Mouse (Mus musculus): ENCODE measurements around the gene Wdr54. TPM values are rescaled to one million over a fixed set of nuclear protein-coding genes. Genes with fewer than 3 reads are reported as not detected.

Gene Wdr54
- total RNA-seq, 2 experiments from 2014 or later: 1.6 to 1.8 TPM

DNA sequence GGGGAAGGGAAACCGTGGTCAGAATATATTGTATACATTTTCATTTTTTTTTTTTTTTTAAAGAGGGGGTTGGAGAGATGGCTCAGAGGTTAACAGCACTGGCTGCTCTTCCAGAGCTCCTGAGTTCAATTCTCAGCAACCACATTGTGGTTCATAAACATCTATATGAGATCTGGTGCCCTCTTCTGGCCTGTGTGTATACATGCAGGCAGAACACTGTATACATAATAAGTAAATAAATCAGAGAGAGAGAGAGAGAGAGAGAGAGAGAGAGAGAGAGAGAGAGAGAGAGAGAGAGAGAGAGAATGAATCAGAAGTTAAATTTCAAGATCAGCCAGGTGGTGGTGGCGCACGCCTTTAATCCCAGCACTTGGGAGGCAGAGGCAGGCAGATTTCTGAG is 3.3 kb upstream of the Wdr54 start:
- DNase-seq: peak; percentile 62

DNA sequence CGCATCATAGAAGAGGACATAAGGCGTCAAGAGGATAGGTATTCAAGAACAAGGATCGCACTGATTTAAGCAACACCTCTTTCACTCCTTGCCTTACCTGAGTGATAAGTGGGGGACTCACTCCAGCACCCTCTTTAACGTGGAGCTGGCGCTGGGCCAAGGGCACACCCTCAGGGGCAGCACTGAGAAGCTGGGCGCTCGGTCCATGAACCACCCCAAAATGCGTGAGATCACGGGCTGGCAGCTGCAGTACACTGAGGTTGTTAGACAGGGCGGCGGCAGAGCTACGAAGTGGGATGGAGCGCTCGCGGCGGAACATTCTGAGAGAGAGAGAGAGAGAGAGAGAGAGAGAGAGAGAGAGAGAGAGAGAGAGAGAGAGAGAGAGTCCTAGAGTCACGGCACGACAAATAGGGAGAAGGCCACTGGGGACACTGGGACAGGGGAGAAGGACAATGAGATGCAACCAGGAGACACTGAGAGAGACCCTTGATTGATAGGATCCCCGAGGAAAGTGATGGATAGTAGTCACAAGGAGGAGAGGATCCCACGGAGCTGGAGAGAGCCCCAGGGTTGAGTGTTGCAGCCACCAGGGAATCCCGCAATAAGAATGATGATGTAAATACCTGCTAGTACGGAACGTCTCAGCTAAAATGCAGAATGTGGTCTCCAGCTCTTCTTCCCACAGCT is 502 bp downstream of the Wdr54 start:
- peak; percentile 41 for DNase-seq

DNA sequence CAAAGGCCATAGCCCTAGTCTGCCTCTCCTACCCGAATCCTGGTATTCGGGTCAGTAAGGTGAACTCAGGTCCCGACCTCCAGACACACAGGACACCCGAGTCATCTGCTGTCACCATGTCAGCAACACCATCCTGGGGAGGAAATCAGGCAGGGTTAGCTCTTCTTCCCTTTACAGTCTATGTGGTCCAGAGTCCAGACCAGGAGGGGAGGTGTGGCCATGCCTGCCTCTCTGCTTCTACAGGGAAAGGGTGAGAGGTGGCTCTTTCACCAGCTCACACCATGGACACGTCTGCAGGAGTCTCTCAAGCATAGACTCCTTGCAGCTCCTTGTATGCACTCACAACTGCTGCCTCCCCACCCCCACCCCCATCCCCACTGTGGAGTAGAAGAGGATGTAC is 2.7 kb downstream of the Wdr54 start:
- no peak for DNase-seq

DNA sequence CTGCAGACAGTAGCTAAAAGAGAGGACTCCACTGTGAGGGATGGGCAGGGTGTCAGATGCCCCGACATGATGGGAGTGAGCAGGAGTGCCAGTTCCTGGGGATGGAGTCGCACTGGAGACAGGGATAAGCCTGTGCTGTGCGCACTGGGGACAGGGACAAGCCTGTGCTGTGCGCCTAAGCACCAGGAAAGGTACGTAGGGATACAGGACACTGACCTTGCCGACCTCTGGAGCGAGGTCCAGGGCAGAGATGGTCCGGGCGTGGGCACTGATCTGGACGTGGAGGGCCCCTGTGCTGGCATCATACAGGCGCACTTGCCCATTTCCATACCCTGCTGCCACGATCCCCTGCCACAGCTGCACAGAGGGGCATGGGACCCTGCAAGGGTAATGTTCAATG is 3.2 kb downstream of the Wdr54 start:
- no peak for DNase-seq

DNA sequence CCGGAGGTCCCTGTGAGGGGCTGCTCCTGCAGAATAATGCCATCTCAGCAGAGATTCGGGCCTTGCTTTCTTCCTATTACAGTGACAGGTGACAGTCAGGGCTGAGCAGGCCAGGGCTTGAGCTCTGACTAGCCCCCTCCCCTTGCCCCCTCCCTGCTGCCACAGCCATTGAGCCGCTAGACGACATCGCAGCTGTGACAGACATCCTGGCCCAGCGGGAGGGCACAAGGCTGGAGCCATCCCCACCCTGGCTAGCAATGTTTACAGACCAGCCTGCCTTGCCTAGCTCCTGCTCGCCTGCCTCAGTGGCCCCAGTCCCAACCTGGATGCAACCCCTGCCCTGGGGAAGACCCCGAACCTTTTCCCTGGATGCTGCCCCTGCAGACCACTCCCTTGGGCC is 4.5 kb downstream of the Wdr54 start:
- no peak for DNase-seq

DNA sequence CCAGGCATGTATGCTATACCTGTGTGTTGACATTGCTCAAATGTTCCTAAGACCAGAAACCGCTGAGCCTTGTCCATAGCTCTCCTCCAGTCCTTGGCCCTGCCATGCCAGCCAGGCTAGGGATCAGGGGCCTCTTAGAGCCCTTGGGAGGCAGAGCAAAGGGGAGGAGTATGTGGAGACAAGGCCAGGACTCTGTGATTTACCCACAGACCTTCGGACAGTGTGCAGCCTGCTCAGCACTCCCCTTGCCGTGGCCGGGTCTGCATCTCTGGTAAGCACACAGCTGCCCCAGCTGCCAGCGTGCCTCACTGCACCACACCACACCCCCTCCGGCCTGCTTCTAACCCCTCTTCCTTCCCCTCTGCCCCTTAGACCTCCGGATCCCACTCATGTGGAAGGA is 8.9 kb downstream of the Wdr54 start:
- no peak for DNase-seq

DNA sequence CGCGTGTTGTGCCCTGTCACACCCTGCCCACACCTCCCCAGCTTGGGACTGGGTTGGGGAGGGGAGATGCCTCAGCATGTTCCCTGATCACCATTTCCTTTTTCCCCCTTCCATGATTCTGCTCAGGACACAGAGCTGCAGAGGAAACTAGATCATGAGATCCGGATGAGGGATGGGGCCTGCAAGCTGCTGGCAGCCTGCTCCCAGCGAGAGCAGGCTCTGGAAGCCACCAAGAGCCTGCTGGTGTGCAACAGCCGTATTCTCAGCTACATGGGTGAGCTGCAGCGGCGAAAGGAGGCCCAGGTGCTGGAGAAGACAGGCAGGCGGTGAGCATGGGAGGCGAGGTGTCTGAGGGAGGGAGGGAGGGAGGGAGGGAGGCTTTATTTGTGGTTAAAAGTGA is 10.4 kb downstream of the Wdr54 start:
- DNase-seq: no peak

DNA sequence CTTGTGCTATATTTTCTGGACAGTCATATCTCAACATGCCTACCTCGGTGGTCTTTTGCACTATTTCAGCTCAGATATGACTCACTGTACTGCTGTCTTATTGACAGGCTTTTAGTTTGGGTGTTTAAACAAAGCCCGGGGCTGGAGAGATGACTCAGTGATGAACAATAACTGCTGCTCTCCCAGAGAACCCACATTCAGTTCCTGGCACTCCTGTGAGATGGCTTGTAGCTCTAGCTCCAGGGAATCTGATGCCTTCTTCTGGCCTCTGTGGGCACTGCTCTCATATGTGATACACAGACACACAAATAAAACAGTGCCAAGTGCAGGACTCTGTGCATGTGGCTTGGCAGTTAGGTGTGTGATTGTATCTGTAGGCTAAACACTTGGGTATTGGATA is 11.0 kb downstream of the Wdr54 start:
- no peak for DNase-seq

DNA sequence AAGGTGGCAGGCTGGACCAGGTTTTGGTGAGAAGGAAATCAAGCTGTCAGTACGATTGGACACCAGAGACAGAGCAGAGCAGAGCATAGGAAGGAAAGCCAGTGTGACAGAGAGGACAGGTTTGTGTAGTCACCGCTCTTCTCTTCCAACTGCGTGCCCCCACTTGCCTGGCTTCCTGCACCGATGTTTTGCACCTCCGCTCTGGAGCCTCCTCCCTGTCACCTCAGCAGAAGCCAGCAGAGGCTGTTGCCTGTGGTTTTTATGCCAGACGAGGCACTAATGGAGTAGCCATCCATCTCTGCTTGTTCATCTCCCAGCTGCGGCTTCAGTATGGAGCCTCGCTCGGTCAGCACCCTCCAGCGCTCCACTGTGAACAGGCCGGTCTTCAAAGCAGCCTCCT is 13.3 kb downstream of the Wdr54 start:
- no peak for DNase-seq

DNA sequence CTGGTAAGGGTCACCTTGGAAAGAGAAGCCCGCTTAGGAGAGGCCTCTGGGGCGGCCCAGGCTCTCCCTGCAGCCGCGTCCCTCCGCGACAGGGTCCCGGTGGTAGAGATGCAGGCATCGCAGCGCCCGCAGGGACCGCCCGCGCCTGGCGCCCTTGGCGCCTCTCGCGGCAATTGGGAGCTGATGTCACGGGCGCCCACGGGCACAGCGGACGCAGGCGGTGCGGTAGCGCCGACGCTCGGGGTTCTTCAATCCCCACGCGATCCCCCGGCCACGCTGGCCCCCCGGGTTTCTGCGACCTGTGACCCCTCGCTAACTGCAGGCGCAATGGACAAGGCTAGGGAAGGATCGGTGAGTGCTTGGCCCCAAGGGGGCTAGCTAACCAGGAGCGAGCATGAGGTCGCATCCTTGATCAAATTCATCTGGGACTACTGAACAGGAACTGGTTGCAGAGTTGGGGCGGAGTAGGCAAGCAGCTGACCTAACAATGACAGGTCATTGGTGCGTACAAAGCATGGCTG is 13.9 kb downstream of the Wdr54 start:
- peak; percentile 47 for DNase-seq

DNA sequence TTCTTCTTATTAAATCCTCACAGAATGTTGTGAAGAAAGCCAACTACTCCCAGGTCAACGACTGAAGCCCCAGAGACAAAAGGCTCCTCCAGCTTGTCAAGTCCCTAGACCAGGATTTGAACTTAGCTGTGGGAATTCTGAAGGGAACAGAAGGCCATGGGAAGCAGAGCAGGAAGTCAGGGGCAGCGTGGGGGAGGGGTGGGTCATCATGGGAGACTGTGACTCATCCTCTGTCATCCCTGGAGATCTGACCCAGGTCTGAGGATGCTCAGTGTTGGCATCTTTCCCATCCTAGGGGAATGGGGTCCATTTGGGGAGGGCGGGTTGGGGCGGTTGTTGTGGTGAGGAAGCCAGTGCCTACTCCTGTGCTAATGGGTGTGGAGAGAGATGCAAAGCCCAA is 14.6 kb downstream of the Wdr54 start:
- DNase-seq: no peak

DNA sequence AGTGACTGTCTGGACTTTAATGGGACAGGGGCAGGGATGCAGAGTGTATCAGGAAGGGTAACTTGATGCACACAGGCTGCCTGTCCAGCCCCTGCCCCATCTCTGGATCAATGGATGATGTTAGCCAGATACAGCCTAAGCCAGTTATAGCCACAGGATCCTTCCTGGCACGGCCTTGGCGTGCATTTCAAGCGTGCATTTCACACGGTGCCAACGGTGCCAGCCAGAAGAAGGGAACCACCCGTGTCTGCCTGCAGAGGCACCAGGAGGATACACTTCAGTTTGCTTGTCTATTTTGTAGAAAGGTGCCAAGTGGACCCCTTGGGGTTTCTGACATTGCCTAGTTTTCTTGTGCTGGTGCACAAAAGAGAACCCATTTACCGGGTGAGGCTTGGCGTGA is 16.2 kb downstream of the Wdr54 start:
- DNase-seq: no peak

DNA sequence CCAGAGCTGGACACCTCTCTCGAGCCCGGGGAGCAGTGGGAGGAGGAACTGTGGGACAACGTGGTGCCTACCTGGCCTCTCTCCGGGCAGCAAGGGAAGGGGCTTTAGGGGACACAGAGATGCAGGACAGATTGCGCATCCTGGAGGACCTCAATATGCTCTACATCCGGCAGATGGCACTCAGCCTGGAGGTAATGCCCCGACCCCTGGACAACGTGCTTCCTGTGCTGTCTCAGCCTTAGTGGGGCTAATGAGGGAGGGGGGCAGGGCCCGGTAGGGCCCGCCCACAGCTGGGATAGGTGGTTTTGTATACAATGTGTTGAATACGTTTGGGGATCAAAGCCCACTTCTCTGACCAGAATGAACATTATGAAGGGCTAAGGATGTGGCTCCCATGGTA is 18.1 kb downstream of the Wdr54 start:
- peak; percentile 50 for DNase-seq

DNA sequence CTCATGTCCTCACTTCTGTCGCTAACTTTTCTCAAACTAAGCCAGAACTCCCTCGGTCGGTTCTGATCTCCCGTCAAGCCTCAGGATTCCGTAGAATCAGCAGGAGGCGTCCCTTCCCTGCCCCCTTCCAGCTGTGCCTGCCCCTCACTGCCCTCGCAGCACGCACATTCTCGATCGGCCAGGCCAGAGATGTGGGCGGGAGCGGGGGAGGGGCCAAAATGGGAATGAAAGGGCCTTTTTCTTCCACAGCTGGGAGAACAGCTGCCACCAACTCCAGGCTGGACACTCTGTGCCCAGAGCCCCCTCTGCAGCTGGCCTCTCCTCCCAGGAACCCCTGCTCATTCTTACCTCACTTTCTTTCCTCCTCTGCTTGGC is 18.6 kb downstream of the Wdr54 start:
- peak; percentile 94 for DNase-seq

DNA sequence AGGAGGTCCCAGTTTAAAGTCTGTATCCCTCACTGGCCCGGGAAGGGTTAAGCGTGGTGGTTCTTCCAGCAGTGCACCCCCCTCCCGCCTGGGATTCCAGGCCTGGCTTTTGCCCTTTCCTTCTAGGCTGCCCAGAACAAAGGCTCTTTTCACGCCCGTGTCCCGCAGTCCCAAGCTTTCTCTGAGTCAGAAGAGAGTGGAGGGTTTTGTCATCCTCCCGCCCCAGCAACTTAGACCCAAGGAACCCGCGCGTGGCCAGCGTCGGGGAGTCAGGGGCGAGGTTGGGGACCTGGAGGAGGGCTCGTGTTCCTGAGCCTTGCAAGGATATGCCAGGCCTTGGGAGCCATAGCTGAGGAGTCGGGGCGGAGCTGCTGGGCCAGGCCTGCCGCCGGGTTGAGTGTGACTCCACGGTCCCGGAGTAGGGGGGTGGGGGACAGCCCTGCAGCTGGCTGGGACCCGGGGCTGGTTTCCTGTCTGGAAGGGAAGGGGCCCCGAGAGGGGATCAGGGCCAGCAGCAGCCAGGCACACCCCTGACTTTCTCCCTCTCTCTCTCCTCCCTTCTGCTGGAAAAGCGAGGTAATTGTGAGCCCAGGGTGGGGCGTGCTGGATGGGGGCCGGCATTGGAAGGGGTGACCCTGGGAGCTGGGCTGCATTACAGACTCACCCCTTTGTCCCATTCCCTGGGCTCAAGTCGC is 19.2 kb downstream of the Wdr54 start:
- peak; percentile 83 for DNase-seq

DNA sequence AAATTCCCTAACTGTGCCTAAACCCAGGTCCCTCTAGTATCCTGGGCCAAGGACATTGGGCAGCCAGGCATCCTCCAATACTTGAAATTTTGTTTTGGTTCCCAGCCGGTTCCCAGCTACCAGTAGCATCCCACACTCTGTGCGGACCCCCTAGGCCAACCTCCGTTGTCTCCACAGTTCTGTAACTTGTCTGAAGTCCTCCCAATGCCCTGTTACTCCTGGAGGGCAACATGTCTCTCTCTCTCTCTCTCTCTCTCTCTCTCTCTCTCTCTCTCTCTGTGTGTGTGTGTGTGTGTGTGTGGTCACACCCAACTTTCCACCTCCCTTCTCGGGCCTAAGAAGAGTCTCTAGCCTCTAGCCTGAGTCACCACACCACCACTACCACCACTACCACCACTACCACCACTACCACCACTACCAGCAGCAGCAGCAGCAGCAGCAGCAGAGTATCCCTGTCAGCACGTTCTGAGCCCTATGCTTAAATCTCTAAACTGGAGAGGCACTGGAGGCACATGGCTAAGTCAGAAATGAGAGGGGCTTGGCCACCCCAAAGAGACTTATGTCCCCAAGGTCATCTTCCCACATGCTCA is 19.8 kb downstream of the Wdr54 start:
- no peak for DNase-seq

DNA sequence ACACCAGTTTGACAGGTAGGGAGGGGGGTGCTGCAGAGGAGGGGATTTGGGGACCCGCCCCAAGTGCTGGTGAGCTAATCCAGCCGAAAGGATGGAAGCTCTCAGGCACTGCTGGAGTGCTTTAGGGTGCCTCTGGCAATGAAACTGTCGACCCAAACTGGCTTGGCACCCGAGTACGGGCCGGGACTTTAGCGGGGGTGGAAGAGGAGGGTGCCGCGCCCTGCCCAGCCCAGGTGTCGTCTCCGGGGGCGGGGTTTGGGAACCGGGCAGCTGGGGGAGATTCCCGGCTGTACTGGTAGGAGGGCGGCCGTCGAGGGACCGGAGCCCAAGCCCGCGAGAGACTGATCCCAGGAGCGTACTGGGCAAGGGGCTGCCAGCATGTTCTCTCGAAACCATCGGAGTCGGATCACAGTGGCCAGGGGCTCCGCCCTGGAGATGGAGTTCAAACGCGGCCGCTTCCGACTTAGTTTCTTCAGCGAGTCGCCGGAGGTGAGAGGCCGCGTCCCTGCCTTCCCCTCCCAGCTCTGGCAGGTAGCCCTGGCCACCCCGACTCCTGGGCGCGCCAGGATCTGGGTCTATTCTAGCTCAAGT is 20.5 kb downstream of the Wdr54 start:
- no peak for DNase-seq

DNA sequence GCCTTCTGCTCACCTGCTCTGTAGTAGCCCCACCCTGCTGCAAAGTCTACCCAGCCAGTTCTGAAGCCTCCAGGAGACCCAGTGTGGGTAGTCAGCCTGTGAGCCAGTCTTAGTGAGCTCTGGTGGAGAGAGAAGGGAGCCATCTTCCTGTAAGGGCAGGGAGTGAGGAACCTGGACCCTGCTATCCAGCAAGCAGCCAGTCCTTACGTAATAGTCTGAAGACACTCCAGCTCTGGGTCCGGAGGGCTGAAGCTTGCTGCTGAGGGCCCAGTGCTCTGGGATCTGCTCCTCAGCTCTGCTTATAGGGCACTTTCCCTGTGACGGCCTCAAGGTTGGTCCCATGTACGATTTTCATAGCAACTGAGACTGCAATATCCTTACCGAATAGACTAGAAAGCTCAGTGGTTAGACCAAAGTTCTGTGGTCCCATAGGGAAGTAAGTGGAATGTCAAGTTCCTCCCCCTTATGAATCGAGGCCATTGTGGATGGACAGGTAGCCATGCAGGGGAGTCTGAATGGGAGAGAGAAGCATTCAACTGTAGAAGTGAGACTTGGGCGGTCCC is 21.2 kb downstream of the Wdr54 start, which contains the start of gene Rtkn:
Gene Rtkn (plus strand): TSS at position 513 of the 563 bp plus-strand sequence.
- DNase-seq: no peak

DNA sequence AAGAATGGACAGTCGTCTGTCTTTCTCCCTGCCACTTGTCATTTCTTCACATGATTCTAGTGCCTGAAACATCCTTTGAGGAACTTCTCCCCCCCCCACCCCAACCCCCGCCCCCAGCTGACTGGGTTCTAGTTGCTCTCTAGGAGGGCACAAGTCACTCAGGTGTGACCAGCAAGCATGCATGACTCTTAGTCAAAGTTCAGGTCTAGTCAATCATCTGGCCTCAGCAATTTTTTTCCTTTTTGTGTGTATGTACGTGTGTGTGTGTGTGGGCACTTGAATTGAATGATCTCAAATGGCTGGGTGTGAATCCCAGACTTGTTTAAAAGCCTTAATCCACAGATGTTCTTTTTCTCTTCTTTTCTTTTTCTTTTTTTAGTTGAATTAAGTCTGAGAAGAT is 22.0 kb downstream of the Wdr54 start:
- DNase-seq: no peak

DNA sequence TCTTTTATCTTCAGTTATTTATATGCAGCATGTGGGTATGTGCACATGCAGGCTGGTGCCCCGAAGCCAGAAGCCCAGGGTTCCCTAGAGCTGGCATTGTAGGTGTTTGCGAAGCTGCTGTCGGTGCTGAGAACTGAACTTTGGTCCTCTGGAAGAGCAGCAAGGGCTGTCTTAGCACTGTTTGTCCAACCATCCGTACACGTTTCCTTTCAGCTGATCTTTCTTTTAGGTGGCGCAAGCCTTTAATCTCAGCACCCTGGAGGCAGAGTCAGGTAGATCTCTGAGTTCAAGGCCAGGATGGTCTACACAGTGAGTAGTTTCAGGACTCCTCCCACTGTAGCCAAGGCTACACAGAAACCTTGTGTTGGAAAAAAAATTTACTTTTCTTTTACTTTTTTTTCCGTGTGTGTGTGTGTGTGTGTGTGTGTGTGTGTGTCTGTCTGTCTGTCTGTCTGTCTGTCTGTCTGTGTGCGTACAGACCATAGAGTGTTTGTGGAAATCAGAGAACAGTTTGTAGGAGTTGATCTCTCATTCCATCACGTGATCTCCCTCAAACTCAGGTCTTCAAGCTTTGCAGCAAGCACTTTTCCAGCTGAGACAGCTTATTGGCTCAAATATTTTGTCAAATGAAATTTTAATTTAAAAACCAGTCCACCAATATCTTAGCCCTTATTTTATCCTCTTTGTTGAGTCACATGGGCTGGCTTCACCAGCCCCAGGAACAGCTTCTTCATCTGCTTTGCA is 23.8 kb downstream of the Wdr54 start:
- DNase-seq: no peak

DNA sequence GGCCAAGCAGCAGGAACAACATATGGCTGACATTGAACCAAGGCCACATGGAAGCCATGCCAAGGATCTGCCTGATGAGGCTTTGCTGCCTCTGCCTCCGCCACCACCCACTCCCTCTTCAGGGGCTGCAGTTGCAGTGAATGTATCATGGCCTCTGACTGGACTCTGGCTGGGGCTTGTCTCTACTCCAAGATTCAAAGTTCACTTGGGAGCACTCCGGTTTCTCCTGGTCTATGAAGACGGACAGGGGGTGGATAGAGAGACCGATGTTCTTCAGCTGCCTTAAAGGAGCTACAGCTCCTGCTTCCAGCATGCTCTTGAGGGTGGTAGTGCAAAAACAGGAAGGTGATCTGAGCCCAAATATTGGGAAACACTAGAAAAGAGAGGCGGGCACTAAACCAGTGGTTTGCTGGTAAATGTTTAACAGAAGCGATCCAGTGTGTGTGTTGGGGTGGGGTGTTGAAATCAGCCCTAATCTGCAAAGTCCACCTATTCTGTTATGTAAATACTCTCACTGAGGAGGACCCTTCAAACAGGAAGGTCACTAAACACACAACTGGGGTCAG is 24.6 kb downstream of the Wdr54 start:
- peak; percentile 42 for DNase-seq

DNA sequence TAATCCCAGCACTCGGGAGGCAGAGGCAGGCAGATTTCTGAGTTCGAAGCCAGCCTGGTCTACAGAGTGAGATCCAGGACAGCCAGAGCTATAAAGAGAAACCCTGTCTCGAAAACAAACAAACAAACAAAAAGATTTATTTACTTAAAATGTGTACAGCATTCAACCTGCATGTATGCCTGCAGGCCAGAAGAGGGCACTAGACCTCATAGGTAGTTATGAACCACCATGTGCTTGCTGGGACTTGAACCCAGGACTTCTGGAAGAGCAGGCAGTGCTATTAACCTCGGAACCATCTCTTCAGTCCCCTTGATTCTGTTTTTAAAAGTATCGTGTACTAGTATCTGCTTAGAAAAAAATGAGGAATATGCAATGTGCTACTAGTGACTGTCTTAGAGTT is 28.8 kb downstream of the Wdr54 start:
- DNase-seq: no peak
